Mouse (Mus musculus) CD4-positive, CD25-positive, alpha-beta regulatory T cell, adult 4 months (primary cell): ENCODE measurements around the gene Ccl5. TPM values are rescaled to one million over a fixed set of nuclear protein-coding genes. Genes with fewer than 3 reads are reported as not detected.
A peak's percentile ranks its signal among the peaks of the same experiment; 100 is the strongest.
"Not testable (repeated sequence)": the region's sequence is repeated elsewhere in the genome, so short reads cannot be mapped to it uniquely, and the experiment has no call there.

ENCODE experiments used
- ATAC-seq: one replicate; pipeline ENCODE4 v1.8.0; 2017
- polyA plus RNA-seq, 2 experiments: library from polyadenylated mRNA; unstranded; fragments of 100-300 nt; shearing (Covaris generic); gene quantifications; one replicate each; pipeline ENCODE4 v1.2.1; 2017

The Ccl5 gene
- polyA plus RNA-seq, result 100 to 1,000 TPM; 385 to 395 TPM

GRCm38 (mm10) chr11:83530360-83530759 lies at the start of gene Ccl5:
TSS of gene Ccl5 (minus strand) at chr11:83530518.
- peak; percentile 53 for ATAC-seq

GRCm38 (mm10) chr11:83578999-83579398 lies 48.7 kb upstream of the Ccl5 start:
- no peak for ATAC-seq

GRCm38 (mm10) chr11:83578186-83578760 lies 48.0 kb upstream of the Ccl5 start, which contains the start of gene Ccl9:
TSS of gene Ccl9 (minus strand) at chr11:83578636.
- no peak for ATAC-seq

GRCm38 (mm10) chr11:83576927-83577555 lies 46.7 kb upstream of the Ccl5 start:
- no peak for ATAC-seq

GRCm38 (mm10) chr11:83572834-83573233 lies 42.5 kb upstream of the Ccl5 start:
- no peak for ATAC-seq

GRCm38 (mm10) chr11:83572223-83572622 lies 41.9 kb upstream of the Ccl5 start:
- no peak for ATAC-seq

GRCm38 (mm10) chr11:83570189-83570588 lies 39.9 kb upstream of the Ccl5 start:
- ATAC-seq, result no peak

- no peak for ATAC-seq
Measured at GRCm38 (mm10) chr11:83569249-83569648, 38.9 kb upstream of the Ccl5 start.

- ATAC-seq, result no peak
Measured at GRCm38 (mm10) chr11:83568786-83569185, 38.5 kb upstream of the Ccl5 start.

GRCm38 (mm10) chr11:83568061-83568460 lies 37.7 kb upstream of the Ccl5 start:
- no peak for ATAC-seq

GRCm38 (mm10) chr11:83567311-83567710 lies 37.0 kb upstream of the Ccl5 start:
- no peak for ATAC-seq

GRCm38 (mm10) chr11:83566617-83567016 lies 36.3 kb upstream of the Ccl5 start:
- no peak for ATAC-seq

- no peak for ATAC-seq
Measured at GRCm38 (mm10) chr11:83563754-83564153, 33.4 kb upstream of the Ccl5 start.

GRCm38 (mm10) chr11:83562311-83562887 lies 32.1 kb upstream of the Ccl5 start:
- ATAC-seq, result no peak

- no peak for ATAC-seq
Measured at GRCm38 (mm10) chr11:83560405-83560804, 30.1 kb upstream of the Ccl5 start.

GRCm38 (mm10) chr11:83557074-83557473 lies 26.8 kb upstream of the Ccl5 start:
- ATAC-seq, result no peak

- peak; percentile 37 for ATAC-seq
Measured at GRCm38 (mm10) chr11:83556085-83556781, 25.9 kb upstream of the Ccl5 start.

- no peak for ATAC-seq
Measured at GRCm38 (mm10) chr11:83551668-83552067, 21.4 kb upstream of the Ccl5 start.

- not testable (repeated sequence) for ATAC-seq
Measured at GRCm38 (mm10) chr11:83551037-83551436, 20.7 kb upstream of the Ccl5 start.

- peak; percentile 89 for ATAC-seq
Measured at GRCm38 (mm10) chr11:83550186-83550632, 19.9 kb upstream of the Ccl5 start.

GRCm38 (mm10) chr11:83544214-83544613 lies 13.9 kb upstream of the Ccl5 start:
- ATAC-seq, result no peak

- ATAC-seq, result no peak
Measured at GRCm38 (mm10) chr11:83541415-83541814, 11.1 kb upstream of the Ccl5 start.

GRCm38 (mm10) chr11:83540931-83541330 lies 10.6 kb upstream of the Ccl5 start:
- no peak for ATAC-seq
